Mouse (Mus musculus) liver, postnatal 0 days (tissue): ENCODE measurements at regions not wholly inside any gene's neighbourhood (a gene's known extent, or its start where the extent isn't known, plus 50 kb on each side); places are given as distances from the start of the nearest gene placed in this dataset.

Experiments
- ATAC-seq: fragments of 200-750 bp; cut with Nextera tagmentation; 2 replicates; pipeline ENCODE4 v1.8.0; 2017; ENCODE audit warnings: mild to moderate bottlenecking, moderate library complexity
- DNase-seq: peaks from one replicate; pipeline ENCODE4 v3.0.0-alpha.2; 2016
- H3K27ac ChIP-seq: fragments of 300-500 bp; sonication (generic); 2 replicates; pipeline ENCODE4 v1.5.1; 2014; ENCODE audit warnings: antibody characterized with exemption, moderate library complexity, mild to moderate bottlenecking, low read depth
- H3K27me3 ChIP-seq: fragments of 300-500 bp; sonication (generic); 2 replicates; pipeline ENCODE4 v1.6.1; 2014; ENCODE audit warnings: low read length, control low read depth, mixed read lengths; ENCODE audit not compliant: insufficient read depth
- H3K36me3 ChIP-seq: fragments of 300-500 bp; sonication (generic); replicated peaks from 2 replicates; pipeline ENCODE4 v1.6.1; 2014; ENCODE audit warnings: mild to moderate bottlenecking, control low read depth, low read length, moderate library complexity, mixed read lengths; ENCODE audit not compliant: insufficient read depth
- H3K4me1 ChIP-seq: fragments of 300-500 bp; sonication (generic); 2 replicates; pipeline ENCODE4 v1.6.1; 2014; ENCODE audit warnings: antibody characterized with exemption, mild to moderate bottlenecking, control low read depth; ENCODE audit not compliant: insufficient read depth
- H3K4me2 ChIP-seq: fragments of 300-500 bp; sonication (generic); 2 replicates; pipeline ENCODE4 v1.6.1; 2014; ENCODE audit warnings: low read depth, mild to moderate bottlenecking, low read length, moderate library complexity, mixed read lengths
- H3K4me3 ChIP-seq: fragments of 300-500 bp; sonication (generic); 2 replicates; pipeline ENCODE4 v1.5.1; 2014; ENCODE audit warnings: low read depth, low read length
- H3K9ac ChIP-seq: fragments of 300-500 bp; sonication (generic); replicated peaks from 2 replicates; pipeline ENCODE4 v1.6.1; 2014; ENCODE audit warnings: mild to moderate bottlenecking, moderate library complexity
- H3K9me3 ChIP-seq: fragments of 300-500 bp; sonication (generic); 2 replicates; pipeline ENCODE4 v1.6.1; 2016; ENCODE audit warnings: mild to moderate bottlenecking, control low read depth, low read length, mixed read lengths
- CTCF ChIP-seq: sonication (generic); IDR thresholded peaks from 2 replicates; pipeline ENCODE4 v1.5.1; 2016; ENCODE audit warnings: antibody characterized with exemption, low read depth
- EP300 ChIP-seq: IDR thresholded peaks from 2 replicates; pipeline ENCODE4 v1.6.1; 2016; ENCODE audit warnings: antibody characterized with exemption, low read depth, mild to moderate bottlenecking
- WGBS: fragments of 180-500 bp; shearing (Covaris S2); extraction: QIAGEN DNeasy Blood & Tissue Kit; methylation state at CpG from one replicate; pipeline ENCODE4 v1.1.7; 2014; ENCODE audit not compliant: insufficient replicate concordance; 5-methylcytosine and 5-hydroxymethylcytosine counted together

- H3K9ac ChIP-seq, result no peak overlapping the region
- DNase-seq (no peak), ATAC-seq (no peak)
- H3K27ac ChIP-seq, result no peak overlapping the region
- H3K4me1 ChIP-seq, result no peaks in the 10 kb centered on the region
- TF ChIP-seq CTCF, result no peak
- TF ChIP-seq EP300, result no peak
- H3K36me3 ChIP-seq, result no peaks in the 10 kb centered on the region
- H3K27me3 ChIP-seq, result no peaks in the 10 kb centered on the region
- WGBS, result 81% methylated on average over 7 of the region's 7 CpGs
- H3K4me2 ChIP-seq, result no peak overlapping the region
- H3K4me3 ChIP-seq, result no peak overlapping the region
- no peaks in the 10 kb centered on the region for H3K9me3 ChIP-seq
Measured at GRCm38 (mm10) chr8:116065871-116066270, 358.3 kb upstream of the Maf start.

GRCm38 (mm10) chr8:116065327-116065726 is 357.7 kb upstream of the Maf start:
- no peak overlapping the region for H3K4me3 ChIP-seq
- H3K36me3 ChIP-seq, result no peaks in the 10 kb centered on the region
- no peaks in the 10 kb centered on the region for H3K9me3 ChIP-seq
- no peak overlapping the region for H3K27ac ChIP-seq
- TF ChIP-seq CTCF (no peak), EP300 (no peak)
- no peak overlapping the region for H3K9ac ChIP-seq
- no peak for ATAC-seq
- no peak overlapping the region for H3K4me2 ChIP-seq
- no peaks in the 10 kb centered on the region for H3K27me3 ChIP-seq
- DNase-seq, result no peak
- H3K4me1 ChIP-seq, result no peaks in the 10 kb centered on the region
- WGBS, result 87% methylated on average over 7 of the region's 7 CpGs

- no peak for DNase-seq
- no peak overlapping the region for H3K4me2 ChIP-seq
- no peak overlapping the region for H3K27ac ChIP-seq
- H3K9me3 ChIP-seq, result no peaks in the 10 kb centered on the region
- H3K4me3 ChIP-seq, result no peak overlapping the region
- ATAC-seq, result no peak
- H3K4me1 ChIP-seq, result no peaks in the 10 kb centered on the region
- H3K9ac ChIP-seq, result no peak overlapping the region
- whole genome bisulfite sequencing, result 73% methylated on average over 11 of the region's 11 CpGs
- no peaks in the 10 kb centered on the region for H3K36me3 ChIP-seq
- H3K27me3 ChIP-seq, result no peaks in the 10 kb centered on the region
- TF ChIP-seq CTCF (no peak), EP300 (no peak)
Measured at GRCm38 (mm10) chr8:116064562-116064961, 357.0 kb upstream of the Maf start.

GRCm38 (mm10) chr8:116063541-116063940 is 355.9 kb upstream of the Maf start:
- H3K27me3 ChIP-seq, result no peaks in the 10 kb centered on the region
- DNase-seq (no peak), ATAC-seq (no peak)
- H3K36me3 ChIP-seq, result no peaks in the 10 kb centered on the region
- TF ChIP-seq CTCF (no peak), EP300 (no peak)
- no peaks in the 10 kb centered on the region for H3K4me1 ChIP-seq
- WGBS, result 68% methylated on average over 5 of the region's 5 CpGs
- no peak overlapping the region for H3K27ac ChIP-seq
- H3K4me2 ChIP-seq, result no peak overlapping the region
- H3K9ac ChIP-seq, result no peak overlapping the region
- no peaks in the 10 kb centered on the region for H3K9me3 ChIP-seq
- H3K4me3 ChIP-seq, result no peak overlapping the region

- Histone ChIP-seq H3K4me3 (no peak overlapping the region), H3K9ac (no peak overlapping the region), H3K4me1 (no peaks in the 10 kb centered on the region), H3K27ac (no peak overlapping the region), H3K36me3 (no peaks in the 10 kb centered on the region), H3K9me3 (no peaks in the 10 kb centered on the region), H3K4me2 (no peak overlapping the region), H3K27me3 (no peaks in the 10 kb centered on the region)
- WGBS, result 57% methylated on average over 7 of the region's 7 CpGs
- TF ChIP-seq EP300 (no peak), CTCF (no peak)
- no peak for ATAC-seq
- no peak for DNase-seq
Measured at GRCm38 (mm10) chr8:116053483-116053882, 345.9 kb upstream of the Maf start.

GRCm38 (mm10) chr8:116053043-116053442 is 345.4 kb upstream of the Maf start:
- no peaks in the 10 kb centered on the region for H3K4me1 ChIP-seq
- 76% methylated on average over 6 of the region's 6 CpGs for WGBS
- TF ChIP-seq CTCF (no peak), EP300 (no peak)
- no peaks in the 10 kb centered on the region for H3K9me3 ChIP-seq
- no peak overlapping the region for H3K9ac ChIP-seq
- no peaks in the 10 kb centered on the region for H3K36me3 ChIP-seq
- DNase-seq, result no peak
- ATAC-seq, result no peak
- H3K27me3 ChIP-seq, result no peaks in the 10 kb centered on the region
- H3K4me3 ChIP-seq, result no peak overlapping the region
- no peak overlapping the region for H3K27ac ChIP-seq
- no peak overlapping the region for H3K4me2 ChIP-seq

- Histone ChIP-seq H3K4me2 (no peak overlapping the region), H3K4me3 (no peak overlapping the region), H3K27ac (no peak overlapping the region), H3K9ac (no peak overlapping the region), H3K36me3 (no peaks in the 10 kb centered on the region), H3K4me1 (no peaks in the 10 kb centered on the region), H3K27me3 (no peaks in the 10 kb centered on the region), H3K9me3 (no peaks in the 10 kb centered on the region)
- WGBS, result 63% methylated on average over 10 of the region's 10 CpGs
- DNase-seq, result no peak
- no peak for TF ChIP-seq CTCF
- TF ChIP-seq EP300, result no peak
- ATAC-seq, result no peak
Measured at GRCm38 (mm10) chr8:116048480-116048879, 340.9 kb upstream of the Maf start.
